Mouse (Mus musculus) hindbrain, embryonic 15.5 days (tissue): ENCODE data around the gene Pde4b. TPM values are rescaled to one million over a fixed set of nuclear protein-coding genes. Genes with fewer than 3 reads are reported as not detected.

ENCODE experiments used
- ATAC-seq: fragments of 200-750 bp; cut with Nextera tagmentation; 2 replicates; pipeline ENCODE4 v1.8.0; 2017; ENCODE audit warnings: low read depth, moderate number of reproducible peaks, moderate TSS enrichment; ENCODE audit not compliant: low FRiP score
- H3K27ac ChIP-seq: fragments of 300-500 bp; sonication (generic); replicated peaks from 2 replicates; pipeline ENCODE4 v1.5.1; 2015; ENCODE audit warnings: mild to moderate bottlenecking, inconsistent platforms
- H3K27me3 ChIP-seq: fragments of 300-500 bp; sonication (generic); 2 replicates; pipeline ENCODE4 v1.6.1; 2015; ENCODE audit warnings: control low read depth, inconsistent platforms
- H3K36me3 ChIP-seq: fragments of 300-500 bp; sonication (generic); 2 replicates; pipeline ENCODE4 v1.6.1; 2015; ENCODE audit warnings: control low read depth, inconsistent platforms
- H3K4me1 ChIP-seq: fragments of 300-500 bp; sonication (generic); replicated peaks from 2 replicates; pipeline ENCODE4 v1.6.1; 2015; ENCODE audit warnings: control low read depth, inconsistent platforms
- H3K4me2 ChIP-seq: fragments of 300-500 bp; sonication (generic); 2 replicates; pipeline ENCODE4 v1.6.1; 2015; ENCODE audit warnings: moderate library complexity, mild to moderate bottlenecking, inconsistent platforms
- H3K4me3 ChIP-seq: fragments of 300-500 bp; sonication (generic); 2 replicates; pipeline ENCODE4 v1.5.1; 2015; ENCODE audit warnings: mild to moderate bottlenecking, inconsistent platforms
- H3K9ac ChIP-seq: fragments of 300-500 bp; sonication (generic); 2 replicates; pipeline ENCODE4 v1.6.1; 2015; ENCODE audit warnings: inconsistent platforms
- H3K9me3 ChIP-seq: fragments of 300-500 bp; sonication (generic); 2 replicates; pipeline ENCODE4 v1.6.1; 2016; ENCODE audit warnings: control low read depth, inconsistent platforms
- WGBS: fragments of 180-500 bp; shearing (Covaris S2); methylation state at CpG from one replicate; pipeline ENCODE4 v1.1.7; 2015; 5-methylcytosine and 5-hydroxymethylcytosine counted together
- polyA plus RNA-seq: library from polyadenylated mRNA; unstranded; fragments of >200 nt; fragmentation: Nextera tagmentation; extraction: Ambion mirVana; gene quantifications from 2 replicates; pipeline ENCODE4 v1.2.1, GENCODE M21; 2015

The Pde4b gene
- polyA plus RNA-seq, 1 experiment from 2014 or later = 44.0 TPM

DNA sequence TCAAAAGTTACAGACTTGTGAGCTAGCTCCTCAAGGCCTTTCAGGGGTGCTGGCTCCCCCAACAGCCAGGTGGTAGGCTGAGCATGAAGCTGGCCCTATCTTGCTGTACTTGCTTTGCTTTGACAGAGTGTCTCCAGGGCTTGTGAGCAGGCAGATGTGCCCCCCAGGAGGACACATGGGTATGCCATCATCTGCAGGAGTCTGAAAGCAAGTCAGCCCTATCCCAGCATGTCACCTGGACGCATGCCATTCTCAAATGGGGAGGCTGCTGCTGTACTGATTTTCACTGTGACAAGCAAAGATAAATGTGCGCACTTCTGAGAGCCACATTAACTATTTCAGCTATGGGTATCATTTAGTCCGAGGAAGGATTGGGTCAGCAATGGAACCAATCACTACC is 507.2 kb downstream of the Pde4b start:
- ATAC-seq = no peak
- Histone ChIP-seq H3K27me3 (no peaks in the 10 kb centered on the region), H3K4me3 (no peak overlapping the region), H3K9ac (no peak overlapping the region), H3K4me2 (no peak overlapping the region), H3K36me3 (peaks cover 31% of the 10 kb centered on the region), H3K4me1 (peaks cover 40% of the 10 kb centered on the region), H3K9me3 (no peaks in the 10 kb centered on the region), H3K27ac (no peak overlapping the region)
- WGBS = 65% methylated on average over 3 of the region's 3 CpGs

DNA sequence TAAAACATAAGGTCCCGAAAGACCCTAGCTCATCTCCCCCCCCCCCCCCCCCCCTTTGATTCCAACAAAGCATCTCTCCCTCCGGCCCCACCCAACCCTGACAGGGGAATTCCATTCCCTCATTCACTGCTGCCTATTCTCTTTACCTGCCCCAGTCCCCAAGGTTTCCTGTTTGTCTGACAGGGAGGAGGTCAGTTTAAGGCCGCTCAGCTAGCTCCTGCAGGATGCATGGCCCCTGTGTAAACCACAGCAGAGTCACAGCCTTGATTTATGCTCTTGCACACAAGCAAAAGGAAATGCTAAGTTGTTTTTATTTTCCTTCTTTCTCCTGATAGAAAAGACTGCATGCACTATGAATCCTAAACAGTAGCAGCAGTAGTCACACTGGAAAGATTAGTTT is 516.6 kb downstream of the Pde4b start:
- no peaks in the 10 kb centered on the region for H3K9me3 ChIP-seq
- H3K9ac ChIP-seq = no peak overlapping the region
- H3K4me2 ChIP-seq = no peak overlapping the region
- H3K27ac ChIP-seq = no peak overlapping the region
- no peak for ATAC-seq
- no peaks in the 10 kb centered on the region for H3K27me3 ChIP-seq
- 70% methylated on average over 3 of the region's 3 CpGs for WGBS
- no peak overlapping the region for H3K4me3 ChIP-seq
- H3K36me3 ChIP-seq = peaks cover 45% of the 10 kb centered on the region
- no peaks in the 10 kb centered on the region for H3K4me1 ChIP-seq

- Histone ChIP-seq H3K27me3 (no peaks in the 10 kb centered on the region), H3K4me3 (no peak overlapping the region), H3K27ac (no peak overlapping the region), H3K4me2 (no peak overlapping the region), H3K9ac (no peak overlapping the region), H3K4me1 (no peaks in the 10 kb centered on the region), H3K36me3 (peaks cover 34% of the 10 kb centered on the region), H3K9me3 (no peaks in the 10 kb centered on the region)
- WGBS = 97% methylated on average over 8 of the region's 8 CpGs
- ATAC-seq = no peak
These were observed 517.9 kb downstream of the Pde4b start for GRCm38 (mm10) chr4:102605231-102605630.

DNA sequence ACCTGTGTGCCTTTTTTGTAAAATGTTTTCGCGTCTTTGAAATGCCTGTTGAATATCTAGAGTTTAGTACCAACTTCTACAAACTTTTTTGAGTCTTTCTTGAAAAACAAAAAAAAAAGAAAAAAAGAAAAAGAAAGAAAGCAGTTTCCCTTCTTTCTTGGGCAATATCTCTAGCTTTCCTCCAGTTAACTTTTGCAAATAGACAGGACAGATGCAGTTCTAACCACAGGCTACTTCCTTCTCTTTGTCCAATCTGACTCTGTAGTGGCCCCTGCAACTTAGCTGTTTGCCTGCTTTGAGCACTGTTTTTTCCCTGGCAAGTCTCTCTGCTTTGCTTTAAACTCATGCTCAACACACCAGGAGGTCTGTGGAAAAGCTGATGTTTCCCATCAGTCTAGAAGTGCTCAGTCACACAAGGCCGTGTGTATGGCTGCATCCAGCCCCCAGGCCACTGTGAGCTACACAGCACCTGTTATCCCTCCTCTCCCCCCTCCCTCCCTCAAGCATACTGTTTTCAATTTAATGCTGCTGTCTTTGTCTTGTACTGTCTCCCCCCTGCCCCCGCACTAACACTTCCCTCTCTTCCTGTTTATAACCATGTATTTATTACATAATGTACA is 518.5 kb downstream of the Pde4b start:
- Histone ChIP-seq H3K9ac (no peak overlapping the region), H3K4me1 (no peaks in the 10 kb centered on the region), H3K27ac (no peak overlapping the region), H3K9me3 (no peaks in the 10 kb centered on the region), H3K27me3 (no peaks in the 10 kb centered on the region), H3K36me3 (peaks cover 33% of the 10 kb centered on the region), H3K4me3 (no peak overlapping the region), H3K4me2 (no peak overlapping the region)
- 80% methylated on average over 4 of the region's 4 CpGs for WGBS
- no peak for ATAC-seq

DNA sequence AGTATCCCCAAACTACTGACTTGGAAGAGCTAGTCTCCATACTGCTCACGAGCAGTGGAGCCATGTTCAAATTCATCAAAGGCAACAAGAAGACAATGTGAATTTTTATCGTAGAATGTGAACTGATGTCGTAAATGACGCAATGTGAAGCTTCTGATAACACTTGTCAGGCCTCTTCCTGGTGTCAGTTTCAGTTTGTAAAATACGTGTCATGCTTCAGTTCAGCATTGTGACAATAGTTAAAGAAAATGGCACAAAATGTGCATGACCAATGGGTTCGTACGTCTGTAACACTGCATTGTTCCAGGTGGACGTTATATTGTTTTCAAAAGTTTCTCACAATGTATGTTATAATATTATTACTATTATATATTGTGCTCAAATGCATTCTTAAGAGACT is 519.5 kb downstream of the Pde4b start:
- Histone ChIP-seq H3K4me1 (no peaks in the 10 kb centered on the region), H3K27ac (no peak overlapping the region), H3K9ac (no peak overlapping the region), H3K27me3 (no peaks in the 10 kb centered on the region), H3K9me3 (no peaks in the 10 kb centered on the region), H3K4me2 (no peak overlapping the region), H3K36me3 (peaks cover 33% of the 10 kb centered on the region), H3K4me3 (no peak overlapping the region)
- 90% methylated on average over 8 of the region's 8 CpGs for WGBS
- no peak for ATAC-seq

GRCm38 (mm10) chr4:102607744-102608416 is 520.5 kb downstream of the Pde4b start:
- no peak for ATAC-seq
- H3K36me3 ChIP-seq = peaks cover 27% of the 10 kb centered on the region

GRCm38 (mm10) chr4:102612596-102612995 is 525.3 kb downstream of the Pde4b start:
- WGBS = 91% methylated on average over 4 of the region's 4 CpGs
- no peak overlapping the region for H3K9ac ChIP-seq
- H3K4me3 ChIP-seq = no peak overlapping the region
- no peaks in the 10 kb centered on the region for H3K4me1 ChIP-seq
- no peaks in the 10 kb centered on the region for H3K9me3 ChIP-seq
- H3K27ac ChIP-seq = no peak overlapping the region
- H3K36me3 ChIP-seq = no peaks in the 10 kb centered on the region
- ATAC-seq = no peak
- H3K27me3 ChIP-seq = no peaks in the 10 kb centered on the region
- H3K4me2 ChIP-seq = no peak overlapping the region

More at GRCm38 (mm10) chr4:102607744-102608416, 520.5 kb downstream of the Pde4b start:
- Histone ChIP-seq H3K4me3 (no peak overlapping the region), H3K4me1 (no peaks in the 10 kb centered on the region), H3K9me3 (no peaks in the 10 kb centered on the region), H3K4me2 (no peak overlapping the region), H3K27me3 (no peaks in the 10 kb centered on the region), H3K27ac (no peak overlapping the region), H3K9ac (no peak overlapping the region)
- WGBS = 94% methylated on average over 7 of the region's 7 CpGs

- no peak overlapping the region for H3K27ac ChIP-seq
- no peak for ATAC-seq
- H3K27me3 ChIP-seq = no peaks in the 10 kb centered on the region
- H3K4me1 ChIP-seq = no peaks in the 10 kb centered on the region
- no peaks in the 10 kb centered on the region for H3K36me3 ChIP-seq
- 63% methylated on average over 4 of the region's 4 CpGs for WGBS
- H3K9me3 ChIP-seq = no peaks in the 10 kb centered on the region
- H3K9ac ChIP-seq = no peak overlapping the region
- no peak overlapping the region for H3K4me2 ChIP-seq
- H3K4me3 ChIP-seq = no peak overlapping the region
These were observed 530.4 kb downstream of the Pde4b start for GRCm38 (mm10) chr4:102617774-102618173.

DNA sequence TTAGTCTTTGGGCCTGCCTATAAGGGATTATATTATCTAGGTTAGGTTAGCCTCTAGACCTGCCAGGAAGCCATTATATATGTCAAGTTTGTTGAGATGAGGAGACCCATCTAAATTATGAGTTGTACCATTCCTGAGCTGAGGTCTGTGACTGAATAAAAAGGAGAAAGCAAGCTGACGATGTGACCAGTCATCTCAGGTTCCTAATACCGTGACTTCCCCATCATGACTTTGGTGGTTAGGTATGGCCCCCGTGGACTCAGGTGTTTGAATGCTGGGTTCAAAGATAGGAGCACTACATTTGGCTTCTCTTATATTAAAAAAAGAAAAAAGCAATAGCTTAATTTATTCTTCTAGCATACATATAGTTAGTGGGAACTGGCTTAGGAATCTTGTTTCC is 531.3 kb downstream of the Pde4b start:
- Histone ChIP-seq H3K9ac (no peak overlapping the region), H3K4me3 (no peak overlapping the region), H3K27ac (no peak overlapping the region), H3K9me3 (no peaks in the 10 kb centered on the region), H3K4me1 (no peaks in the 10 kb centered on the region), H3K36me3 (no peaks in the 10 kb centered on the region), H3K27me3 (no peaks in the 10 kb centered on the region), H3K4me2 (no peak overlapping the region)
- ATAC-seq = no peak
- WGBS = 92% methylated on average over 3 of the region's 3 CpGs

- 62% methylated on average over 5 of the region's 5 CpGs for WGBS
- H3K4me2 ChIP-seq = no peak overlapping the region
- no peaks in the 10 kb centered on the region for H3K4me1 ChIP-seq
- peak; percentile 75; the same call in 1 of the 2 replicates for ATAC-seq
- no peak overlapping the region for H3K4me3 ChIP-seq
- H3K27ac ChIP-seq = no peak overlapping the region
- no peaks in the 10 kb centered on the region for H3K9me3 ChIP-seq
- H3K9ac ChIP-seq = no peak overlapping the region
- H3K27me3 ChIP-seq = no peaks in the 10 kb centered on the region
- no peaks in the 10 kb centered on the region for H3K36me3 ChIP-seq
These were observed 533.0 kb downstream of the Pde4b start for GRCm38 (mm10) chr4:102620179-102620910.

- Histone ChIP-seq H3K4me1 (no peaks in the 10 kb centered on the region), H3K4me3 (no peak overlapping the region), H3K36me3 (no peaks in the 10 kb centered on the region), H3K4me2 (no peak overlapping the region), H3K9ac (no peak overlapping the region), H3K27me3 (no peaks in the 10 kb centered on the region), H3K9me3 (no peaks in the 10 kb centered on the region), H3K27ac (no peak overlapping the region)
- ATAC-seq = no peak
- 83% methylated on average over 2 of the region's 2 CpGs for WGBS
These were observed 533.8 kb downstream of the Pde4b start for GRCm38 (mm10) chr4:102621120-102621519.

DNA sequence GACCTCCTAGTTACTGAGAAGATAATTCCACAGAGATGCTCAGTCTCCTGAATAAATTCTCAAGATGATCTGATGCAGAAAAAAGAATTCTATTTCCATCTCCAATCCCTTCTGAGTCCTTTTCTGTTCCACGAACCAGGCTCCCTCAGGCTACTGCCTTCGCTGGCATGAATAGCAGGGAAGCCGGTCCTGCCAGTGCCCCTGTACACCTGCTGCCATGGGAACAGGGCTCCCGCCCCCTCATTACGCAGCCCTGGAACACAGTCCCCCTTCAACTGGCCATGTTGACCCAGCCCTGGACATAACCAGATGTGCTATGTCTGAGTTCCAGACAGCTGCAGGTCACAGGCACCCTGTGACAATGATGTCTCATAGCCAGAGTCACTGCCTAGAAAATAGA is 535.6 kb downstream of the Pde4b start:
- H3K27me3 ChIP-seq = no peaks in the 10 kb centered on the region
- WGBS = 53% methylated on average over 5 of the region's 5 CpGs
- ATAC-seq = no peak

More for the DNA sequence above, 535.6 kb downstream of the Pde4b start:
- H3K4me3 ChIP-seq = no peak overlapping the region
- no peaks in the 10 kb centered on the region for H3K9me3 ChIP-seq
- H3K36me3 ChIP-seq = no peaks in the 10 kb centered on the region
- no peaks in the 10 kb centered on the region for H3K4me1 ChIP-seq
- H3K27ac ChIP-seq = no peak overlapping the region
- H3K9ac ChIP-seq = no peak overlapping the region
- no peak overlapping the region for H3K4me2 ChIP-seq
